Mouse (Mus musculus): ENCODE data around the gene Naglu. TPM values are rescaled to one million over a fixed set of nuclear protein-coding genes. Genes with fewer than 3 reads are reported as not detected.

The Naglu gene
- polyA plus RNA-seq (2014; fragmentation: Illumina TruSeq; extraction: RNeasy Lipid Tissue Mini Kit (QIAGEN cat#74804); ENCODE audit: low read depth, low replicate concordance): 0.76 TPM

GRCm38 (mm10) chr11:101069391-101070188 is at the start of gene Naglu:
Naglu (plus strand) TSS chr11:101070012.

GRCm38 (mm10) chr11:101078121-101078520 is 8.3 kb downstream of the Naglu start, which contains the start of gene Hsd17b1:
Hsd17b1 (plus strand) TSS chr11:101078411.

GRCm38 (mm10) chr11:101082208-101083082 is 12.6 kb downstream of the Naglu start, which contains the start of gene Coasy:
Coasy (plus strand) TSS chr11:101082565.

GRCm38 (mm10) chr11:101086756-101087681 is 17.2 kb downstream of the Naglu start, which contains the start of gene Mlx:
Mlx (plus strand) TSS chr11:101087277.

GRCm38 (mm10) chr11:101095314-101096024 is 25.7 kb downstream of the Naglu start, which contains the start of gene Psmc3ip:
Psmc3ip (minus strand) TSS chr11:101095436.

GRCm38 (mm10) chr11:101119761-101120544 is 50.1 kb downstream of the Naglu start, which contains the start of the genes Retreg3 and Tubg1:
Retreg3 (minus strand) TSS chr11:101119893.
Tubg1 (plus strand) TSS chr11:101119938.

Other genes with a start within 250 kb of the Naglu start
- 11.6 TPM for gene Stat5b, start 219.3 kb upstream of the Naglu start, polyA plus RNA-seq (2014; fragmentation: Illumina TruSeq; extraction: RNeasy Lipid Tissue Mini Kit (QIAGEN cat#74804); ENCODE audit: low read depth, low replicate concordance)
- gene Stat5a, start 210.7 kb upstream of the Naglu start, polyA plus RNA-seq (2014; fragmentation: Illumina TruSeq; extraction: RNeasy Lipid Tissue Mini Kit (QIAGEN cat#74804); ENCODE audit: low read depth, low replicate concordance): 5.2 TPM
- gene Stat3, start 130.5 kb upstream of the Naglu start, polyA plus RNA-seq (2014; fragmentation: Illumina TruSeq; extraction: RNeasy Lipid Tissue Mini Kit (QIAGEN cat#74804); ENCODE audit: low read depth, low replicate concordance): 18.6 TPM
- gene Cavin1, start 99.1 kb upstream of the Naglu start, polyA plus RNA-seq (2014; fragmentation: Illumina TruSeq; extraction: RNeasy Lipid Tissue Mini Kit (QIAGEN cat#74804); ENCODE audit: low read depth, low replicate concordance): 126 TPM
- 131 TPM for gene Atp6v0a1, start 60.6 kb upstream of the Naglu start, polyA plus RNA-seq (2014; fragmentation: Illumina TruSeq; extraction: RNeasy Lipid Tissue Mini Kit (QIAGEN cat#74804); ENCODE audit: low read depth, low replicate concordance)
- gene Hsd17b1, start 8.4 kb downstream of the Naglu start, polyA plus RNA-seq (2014; fragmentation: Illumina TruSeq; extraction: RNeasy Lipid Tissue Mini Kit (QIAGEN cat#74804); ENCODE audit: low read depth, low replicate concordance): not detected
- 5.5 TPM for gene Coasy, start 12.6 kb downstream of the Naglu start, polyA plus RNA-seq (2014; fragmentation: Illumina TruSeq; extraction: RNeasy Lipid Tissue Mini Kit (QIAGEN cat#74804); ENCODE audit: low read depth, low replicate concordance)
- gene Mlx, start 17.3 kb downstream of the Naglu start, polyA plus RNA-seq (2014; fragmentation: Illumina TruSeq; extraction: RNeasy Lipid Tissue Mini Kit (QIAGEN cat#74804); ENCODE audit: low read depth, low replicate concordance): 51.7 TPM
- gene Psmc3ip, start 25.4 kb downstream of the Naglu start, polyA plus RNA-seq (2014; fragmentation: Illumina TruSeq; extraction: RNeasy Lipid Tissue Mini Kit (QIAGEN cat#74804); ENCODE audit: low read depth, low replicate concordance): 4.3 TPM
- 40.1 TPM for gene Retreg3, start 49.9 kb downstream of the Naglu start, polyA plus RNA-seq (2014; fragmentation: Illumina TruSeq; extraction: RNeasy Lipid Tissue Mini Kit (QIAGEN cat#74804); ENCODE audit: low read depth, low replicate concordance)
- gene Tubg1, start 49.9 kb downstream of the Naglu start, polyA plus RNA-seq (2014; fragmentation: Illumina TruSeq; extraction: RNeasy Lipid Tissue Mini Kit (QIAGEN cat#74804); ENCODE audit: low read depth, low replicate concordance): 3.0 TPM
- not detected for gene Tubg2, start 85.9 kb downstream of the Naglu start, polyA plus RNA-seq (2014; fragmentation: Illumina TruSeq; extraction: RNeasy Lipid Tissue Mini Kit (QIAGEN cat#74804); ENCODE audit: low read depth, low replicate concordance)
- 0.17 TPM for gene Cntnap1, start 100.5 kb downstream of the Naglu start, polyA plus RNA-seq (2014; fragmentation: Illumina TruSeq; extraction: RNeasy Lipid Tissue Mini Kit (QIAGEN cat#74804); ENCODE audit: low read depth, low replicate concordance)
- gene Plekhh3, start 101.3 kb downstream of the Naglu start, polyA plus RNA-seq (2014; fragmentation: Illumina TruSeq; extraction: RNeasy Lipid Tissue Mini Kit (QIAGEN cat#74804); ENCODE audit: low read depth, low replicate concordance): not detected
- gene Ccr10, start 105.4 kb downstream of the Naglu start, polyA plus RNA-seq (2014; fragmentation: Illumina TruSeq; extraction: RNeasy Lipid Tissue Mini Kit (QIAGEN cat#74804); ENCODE audit: low read depth, low replicate concordance): not detected
- gene Ezh1, start 156.5 kb downstream of the Naglu start, polyA plus RNA-seq (2014; fragmentation: Illumina TruSeq; extraction: RNeasy Lipid Tissue Mini Kit (QIAGEN cat#74804); ENCODE audit: low read depth, low replicate concordance): 26.1 TPM
- 6.6 TPM for gene Ramp2, start 176.0 kb downstream of the Naglu start, polyA plus RNA-seq (2014; fragmentation: Illumina TruSeq; extraction: RNeasy Lipid Tissue Mini Kit (QIAGEN cat#74804); ENCODE audit: low read depth, low replicate concordance)
- gene Vps25, start 183.7 kb downstream of the Naglu start, polyA plus RNA-seq (2014; fragmentation: Illumina TruSeq; extraction: RNeasy Lipid Tissue Mini Kit (QIAGEN cat#74804); ENCODE audit: low read depth, low replicate concordance): 99.3 TPM
- not detected for gene Wnk4, start 190.6 kb downstream of the Naglu start, polyA plus RNA-seq (2014; fragmentation: Illumina TruSeq; extraction: RNeasy Lipid Tissue Mini Kit (QIAGEN cat#74804); ENCODE audit: low read depth, low replicate concordance)
- gene Cntd1, start 209.0 kb downstream of the Naglu start, polyA plus RNA-seq (2014; fragmentation: Illumina TruSeq; extraction: RNeasy Lipid Tissue Mini Kit (QIAGEN cat#74804); ENCODE audit: low read depth, low replicate concordance): 0.35 TPM
- gene Coa3, start 209.1 kb downstream of the Naglu start, polyA plus RNA-seq (2014; fragmentation: Illumina TruSeq; extraction: RNeasy Lipid Tissue Mini Kit (QIAGEN cat#74804); ENCODE audit: low read depth, low replicate concordance): 5.0 TPM
- 112 TPM for gene Becn1, start 232.3 kb downstream of the Naglu start, polyA plus RNA-seq (2014; fragmentation: Illumina TruSeq; extraction: RNeasy Lipid Tissue Mini Kit (QIAGEN cat#74804); ENCODE audit: low read depth, low replicate concordance)
- 268 TPM for gene Psme3, start 246.2 kb downstream of the Naglu start, polyA plus RNA-seq (2014; fragmentation: Illumina TruSeq; extraction: RNeasy Lipid Tissue Mini Kit (QIAGEN cat#74804); ENCODE audit: low read depth, low replicate concordance)

Data from adrenal gland, adult 10 weeks (tissue).